Mouse (Mus musculus) kidney, adult 8-10 months (tissue): ENCODE measurements around the gene Acot4.

Experiments used
- DNase-seq, 2 experiments: peaks; one replicate each; pipeline ENCODE4 v3.0.0; 2022

Acot4 gene

DNA sequence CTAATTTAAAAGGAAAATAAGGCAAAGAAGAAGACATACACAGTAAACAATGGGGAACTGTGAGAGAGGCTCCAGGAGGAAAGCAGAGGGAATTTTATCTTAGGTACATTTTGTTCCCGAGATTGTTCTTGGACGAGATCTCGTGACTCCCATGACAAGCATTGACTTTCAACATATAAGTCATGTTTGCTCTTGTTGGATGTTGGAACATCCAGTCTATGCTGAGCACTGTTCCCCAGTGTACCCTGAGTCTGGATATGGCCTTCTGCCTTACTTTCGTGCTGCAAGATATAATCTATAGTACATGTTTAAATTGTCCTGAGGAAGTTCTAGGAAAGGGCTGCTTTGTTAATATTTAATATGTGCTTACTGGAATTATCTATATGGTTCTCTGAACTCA lies 46.4 kb downstream of the Acot4 start:
- DNase-seq, result no peak

DNA sequence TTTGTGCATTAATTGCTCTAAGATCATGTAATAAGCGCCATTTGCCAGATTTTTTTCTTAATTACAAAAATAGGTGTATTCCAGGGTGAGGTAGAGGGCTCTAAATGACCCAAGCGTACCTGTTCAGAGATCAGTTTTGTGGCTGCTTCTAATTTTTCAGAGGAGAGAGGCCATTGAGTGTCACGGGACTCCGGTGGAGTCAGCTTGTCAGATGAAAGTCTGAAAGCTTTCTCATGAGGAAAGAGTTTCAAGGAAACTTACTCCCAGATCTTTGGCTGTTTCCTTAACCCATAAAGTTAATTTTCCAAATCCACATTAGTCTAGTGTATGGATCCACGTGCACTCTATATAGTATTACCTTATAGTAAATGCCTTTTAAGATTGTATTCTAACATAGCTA lies 56.5 kb downstream of the Acot4 start:
- peak in 1 of 2 experiments; percentile 21 for DNase-seq
